Mouse (Mus musculus) ovary, adult 18-20 months (tissue): Measurements from ENCODE around the gene Map2k6.

Source experiments
- DNase-seq: peaks from one replicate; pipeline ENCODE4 v3.0.0; 2022; ENCODE audit warnings: low spot score, mixed read lengths

Gene Map2k6

DNA sequence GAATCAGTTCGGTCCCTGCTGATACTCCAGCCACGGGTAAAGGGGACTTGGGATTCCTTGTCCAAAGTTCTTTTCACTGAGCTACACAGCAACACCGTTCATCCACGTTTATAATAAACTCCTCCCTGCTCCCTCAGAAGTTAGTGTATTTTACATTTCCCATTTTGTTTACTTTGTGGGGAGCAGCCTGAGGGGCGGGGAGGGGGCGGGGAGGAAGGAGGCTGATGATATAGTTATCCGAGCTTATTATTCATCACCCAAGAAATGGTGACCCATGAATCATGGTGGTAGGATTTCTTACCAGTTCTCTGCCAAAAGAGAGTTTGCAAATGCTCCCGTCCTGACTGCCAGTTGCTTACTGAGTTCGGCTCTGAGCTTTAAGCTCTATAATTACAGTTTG lies 6.7 kb downstream of the Map2k6 start:
- DNase-seq, result no peak

DNA sequence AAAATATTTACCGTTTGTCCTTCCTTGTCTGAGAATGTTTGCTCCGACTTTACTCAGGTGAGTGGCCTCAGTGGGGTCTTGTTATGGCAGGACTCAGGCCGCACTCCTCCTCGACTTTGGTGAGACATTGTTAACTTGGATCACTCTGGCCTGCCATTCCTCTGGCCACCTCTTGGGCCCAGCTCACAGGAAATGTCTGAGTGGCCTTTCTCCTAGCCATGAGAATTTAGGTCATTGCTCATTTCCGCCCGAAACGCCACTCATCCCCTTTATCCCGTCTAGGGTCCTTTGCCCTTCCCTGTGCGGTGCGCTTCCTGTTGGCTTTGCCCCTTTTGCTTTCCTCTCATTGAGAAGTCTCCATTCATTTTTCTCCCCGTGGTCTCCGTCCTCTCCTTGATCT lies 10.2 kb downstream of the Map2k6 start:
- no peak for DNase-seq

DNA sequence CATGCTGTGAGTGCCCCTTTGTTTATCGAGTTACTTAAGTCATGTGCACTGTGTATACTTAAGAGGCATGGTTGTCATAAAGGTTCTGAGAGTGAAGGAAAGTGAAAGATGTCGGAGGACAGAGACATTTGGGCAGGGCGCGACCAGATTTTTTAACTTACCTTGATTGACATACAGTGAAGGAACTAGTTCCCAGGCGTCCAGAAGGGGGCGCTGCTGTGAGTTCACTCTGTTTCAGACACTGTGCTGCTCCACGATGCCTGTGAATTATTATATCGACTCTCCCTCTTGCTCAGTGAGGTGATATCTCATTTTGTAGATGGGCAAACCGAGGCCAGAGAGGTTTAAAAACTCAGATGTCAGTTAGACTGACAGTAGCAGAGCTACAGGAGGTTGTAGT lies 10.9 kb downstream of the Map2k6 start:
- no peak for DNase-seq

DNA sequence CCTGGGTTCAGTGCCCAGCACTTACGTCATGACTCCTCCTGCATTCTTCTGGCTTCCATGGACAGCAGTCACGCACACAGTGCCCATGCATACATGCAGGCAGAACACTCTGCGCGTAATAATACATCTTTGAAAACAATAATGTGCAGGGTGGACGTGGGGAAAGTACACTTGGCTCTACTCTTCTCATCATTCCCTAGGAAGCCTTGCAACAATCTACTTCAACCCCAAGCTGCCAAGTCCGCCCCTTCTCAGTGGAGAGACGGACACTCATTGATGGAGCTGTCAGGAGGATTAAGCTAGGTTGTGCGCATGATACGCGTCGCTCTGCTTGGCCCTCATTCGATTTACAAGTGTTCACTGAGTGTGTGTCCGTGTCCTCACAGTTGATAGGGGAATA lies 12.7 kb downstream of the Map2k6 start:
- no peak for DNase-seq

DNA sequence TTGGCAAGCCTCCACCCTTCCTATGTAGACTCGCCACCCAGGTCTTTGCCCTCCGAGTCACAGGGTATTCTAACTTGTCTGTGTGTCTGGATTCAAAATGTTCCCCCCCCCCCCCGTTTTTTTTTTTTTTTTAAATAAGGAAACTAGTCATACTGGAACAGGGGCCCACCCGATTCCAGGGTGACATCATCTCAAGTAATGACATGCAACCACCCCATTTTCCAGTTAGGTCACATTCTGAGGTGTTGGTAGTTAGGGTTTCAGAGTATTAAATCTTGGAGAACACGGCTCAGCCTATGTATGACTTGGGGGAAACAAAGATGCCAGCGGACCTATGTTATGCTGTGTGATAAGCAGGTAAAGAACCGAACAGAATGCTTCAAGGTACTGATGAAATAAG lies 15.3 kb downstream of the Map2k6 start:
- DNase-seq, result no peak

DNA sequence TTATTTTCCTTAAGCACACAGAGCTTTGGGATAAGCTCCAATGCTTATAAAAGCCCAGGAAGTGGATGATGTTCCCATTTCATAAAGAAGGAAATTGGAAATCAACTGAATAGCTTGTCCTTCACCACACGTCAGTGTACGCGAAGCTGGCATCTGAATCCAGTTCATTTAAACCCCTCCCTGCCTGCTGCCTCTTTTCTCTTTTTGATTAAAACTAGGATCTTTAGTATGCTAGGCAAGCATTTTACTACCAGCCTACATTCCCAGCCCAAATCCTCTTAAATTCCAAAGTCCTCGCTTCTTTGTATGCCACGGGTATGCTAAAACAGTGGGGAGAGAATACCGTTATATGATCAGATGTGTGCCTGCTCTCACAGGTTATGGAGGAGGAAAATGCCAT lies 17.8 kb downstream of the Map2k6 start:
- no peak for DNase-seq

DNA sequence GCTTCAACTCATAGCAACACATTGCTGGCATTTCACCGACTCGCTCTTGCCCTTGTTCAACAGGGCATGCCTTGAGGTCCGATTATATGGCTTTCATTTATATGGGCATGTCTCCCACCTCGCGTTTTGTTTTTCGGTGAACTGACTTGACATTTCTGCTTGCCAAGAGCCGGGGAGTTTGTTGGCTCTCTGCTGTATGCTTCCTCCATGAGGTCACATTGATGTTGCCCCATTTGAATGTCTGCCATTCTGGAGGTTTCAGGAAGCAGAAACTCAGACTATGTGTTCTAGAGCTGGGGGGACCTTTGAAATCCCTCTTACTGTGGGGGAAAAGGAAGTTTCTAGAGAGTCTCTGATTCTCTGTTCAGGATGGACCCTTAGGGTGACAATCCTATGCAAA lies 21.5 kb downstream of the Map2k6 start:
- DNase-seq, result no peak

DNA sequence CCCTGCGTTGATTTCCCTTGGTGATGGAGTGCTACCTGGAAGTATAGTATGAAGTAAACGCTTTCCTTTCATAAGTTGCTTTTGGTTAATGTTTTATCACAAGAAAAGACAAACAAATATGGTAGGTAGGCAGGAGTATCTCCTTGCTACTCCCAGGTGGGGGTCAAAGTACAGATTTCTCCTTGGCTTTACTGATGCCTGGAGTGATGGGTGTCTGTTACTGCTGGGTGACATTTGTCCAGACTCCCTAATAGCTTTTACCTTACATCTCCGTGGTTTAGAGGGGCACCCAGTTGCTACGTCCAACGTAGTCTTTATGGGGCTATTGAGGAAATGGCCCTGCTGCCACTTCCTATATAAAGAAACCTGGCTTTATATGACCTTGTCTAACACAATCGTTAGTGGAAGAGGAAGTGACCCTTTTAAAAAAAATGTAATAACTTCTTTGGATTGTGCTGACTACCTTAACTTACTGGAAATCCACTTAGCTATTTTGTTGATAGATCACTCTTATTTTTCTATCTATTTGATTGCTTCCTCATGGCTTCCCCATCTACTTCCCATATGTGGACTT lies 27.7 kb downstream of the Map2k6 start:
- no peak for DNase-seq

DNA sequence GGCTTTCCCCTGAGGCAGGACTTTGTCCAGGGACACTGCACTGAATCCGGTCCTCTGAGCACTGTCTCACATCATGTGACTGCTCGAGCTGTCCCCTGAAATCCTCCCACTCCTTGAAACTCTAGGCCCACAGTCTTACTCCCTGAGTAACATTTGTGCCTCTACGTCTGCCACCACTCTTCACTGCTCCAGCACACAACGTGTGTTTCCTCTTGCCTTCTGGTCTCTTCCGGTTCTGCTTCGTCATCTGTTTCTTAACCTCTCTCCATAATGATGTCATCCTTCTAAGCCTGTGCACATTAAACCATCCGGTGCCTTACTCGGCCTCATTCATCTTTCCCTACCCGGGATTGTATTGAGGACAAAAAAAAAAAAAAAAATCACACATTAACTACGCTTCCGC lies 28.2 kb downstream of the Map2k6 start:
- DNase-seq, result no peak

DNA sequence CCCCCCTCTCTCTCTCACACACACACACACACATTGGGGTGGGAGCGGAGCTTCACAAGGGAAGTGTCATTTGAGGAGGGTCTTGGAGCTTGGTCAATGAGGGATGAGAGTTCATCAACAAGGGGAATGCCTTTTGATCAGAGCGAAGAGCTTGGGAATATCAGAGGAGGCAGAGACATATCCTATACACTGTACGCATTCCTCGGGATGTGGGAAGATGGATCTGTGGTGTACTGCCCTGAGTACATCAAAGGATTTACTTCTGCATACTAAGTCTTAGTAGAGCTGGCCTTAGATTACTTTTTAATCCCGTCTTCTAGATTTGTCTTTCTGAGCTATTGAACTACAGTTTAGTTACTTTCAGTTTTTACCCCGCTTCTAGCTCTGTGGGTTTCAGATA lies 30.1 kb downstream of the Map2k6 start:
- no peak for DNase-seq

DNA sequence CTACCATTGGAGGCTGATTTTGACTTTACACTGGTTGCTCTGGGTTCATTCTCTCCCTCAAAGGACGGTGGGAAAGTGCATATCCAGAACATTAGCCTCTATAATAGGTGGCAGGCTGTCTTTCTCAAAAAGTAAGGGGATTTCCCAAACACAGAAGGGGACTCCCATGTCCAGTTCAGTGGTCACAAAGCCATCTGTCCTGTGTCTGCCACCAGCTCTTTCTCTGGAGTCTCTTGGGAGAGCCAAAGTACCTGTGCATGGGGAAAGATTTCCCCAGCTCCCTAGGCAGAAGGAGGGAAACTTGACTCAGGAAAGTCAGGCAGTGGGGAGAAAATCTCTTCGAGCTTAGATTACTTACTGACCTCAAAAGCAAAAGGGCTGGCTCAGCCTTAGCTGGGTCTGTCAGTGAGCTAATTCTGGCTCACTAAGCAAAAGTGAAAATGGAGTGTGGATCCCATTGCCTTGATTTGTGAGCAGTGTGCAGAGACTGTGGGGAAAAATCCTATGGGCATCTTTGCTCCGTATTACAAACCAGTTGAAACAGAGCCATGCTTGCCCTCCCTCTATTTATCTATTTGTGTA lies 31.0 kb downstream of the Map2k6 start:
- no peak for DNase-seq

DNA sequence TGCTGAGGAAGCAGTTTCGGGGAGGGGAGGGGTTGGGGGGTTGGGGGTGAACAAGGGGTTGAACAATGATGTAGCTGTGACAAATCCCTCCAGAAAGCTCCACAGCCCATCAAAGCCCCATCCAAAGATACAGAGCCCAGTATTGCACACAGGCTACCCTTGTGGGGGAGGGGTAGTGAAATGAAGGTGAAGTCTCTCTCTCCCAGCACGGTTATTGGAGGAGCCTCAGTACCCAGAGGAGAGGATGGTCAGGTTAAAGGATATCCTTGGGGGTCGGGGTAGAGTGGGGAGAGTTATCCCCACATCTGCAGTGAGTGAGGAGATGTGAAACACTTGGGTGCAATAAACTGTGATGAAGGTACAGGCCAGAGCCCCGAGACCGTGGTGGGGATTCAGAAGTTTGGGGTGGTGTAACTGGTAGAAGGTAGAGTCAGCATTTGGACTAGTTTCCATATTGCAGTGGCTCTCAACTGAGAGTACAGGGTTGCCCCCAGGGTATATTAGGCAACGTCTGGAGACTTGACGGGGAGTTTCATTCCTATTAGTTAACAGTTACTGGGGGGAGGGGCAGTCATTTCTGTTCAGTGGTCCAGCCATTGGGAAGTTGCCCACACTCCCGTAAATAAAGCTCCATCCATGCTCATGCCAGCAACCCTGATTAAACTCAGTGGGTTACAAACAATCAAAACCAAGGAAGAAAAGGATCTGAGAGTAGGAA lies 37.1 kb downstream of the Map2k6 start:
- DNase-seq, result no peak

DNA sequence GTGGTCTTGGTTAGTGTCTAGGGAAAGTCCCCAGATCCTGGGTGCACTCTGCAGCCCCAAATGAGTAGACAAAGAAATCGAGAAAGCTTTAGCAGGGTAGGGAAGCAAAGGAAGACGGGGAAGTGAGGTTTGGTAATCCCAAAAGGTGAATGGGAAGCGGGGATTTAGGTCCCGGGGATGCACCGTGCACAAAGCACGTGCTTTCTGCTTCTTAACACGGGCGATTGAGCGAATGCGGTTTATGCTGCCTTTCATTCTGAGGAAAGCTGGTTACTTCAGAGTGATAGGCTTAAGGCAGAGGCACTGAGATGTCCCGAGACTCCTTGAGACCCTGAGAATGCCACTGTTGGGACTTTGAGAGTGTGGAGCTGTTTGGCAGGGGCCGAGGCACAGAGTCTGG lies 38.1 kb downstream of the Map2k6 start:
- no peak for DNase-seq

DNA sequence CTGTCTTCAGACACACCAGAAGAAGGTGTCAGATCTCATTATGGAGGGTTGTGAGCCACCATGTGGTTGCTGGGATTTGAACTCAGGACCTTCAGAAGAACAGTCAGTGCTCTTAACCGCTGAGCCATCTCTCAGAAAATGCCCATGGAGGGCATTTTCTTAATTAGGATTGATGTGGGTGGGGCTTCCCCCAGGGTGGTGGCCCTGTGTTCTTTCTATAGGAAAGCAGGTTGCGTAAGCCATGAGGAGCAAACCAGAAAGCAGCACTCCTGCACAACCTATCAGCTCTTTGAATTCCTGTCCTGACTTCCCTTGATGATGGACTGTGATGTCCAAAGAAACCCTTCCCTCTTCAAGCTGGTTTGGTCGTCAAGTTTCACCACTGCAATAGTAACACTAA lies 39.2 kb downstream of the Map2k6 start:
- no peak for DNase-seq

DNA sequence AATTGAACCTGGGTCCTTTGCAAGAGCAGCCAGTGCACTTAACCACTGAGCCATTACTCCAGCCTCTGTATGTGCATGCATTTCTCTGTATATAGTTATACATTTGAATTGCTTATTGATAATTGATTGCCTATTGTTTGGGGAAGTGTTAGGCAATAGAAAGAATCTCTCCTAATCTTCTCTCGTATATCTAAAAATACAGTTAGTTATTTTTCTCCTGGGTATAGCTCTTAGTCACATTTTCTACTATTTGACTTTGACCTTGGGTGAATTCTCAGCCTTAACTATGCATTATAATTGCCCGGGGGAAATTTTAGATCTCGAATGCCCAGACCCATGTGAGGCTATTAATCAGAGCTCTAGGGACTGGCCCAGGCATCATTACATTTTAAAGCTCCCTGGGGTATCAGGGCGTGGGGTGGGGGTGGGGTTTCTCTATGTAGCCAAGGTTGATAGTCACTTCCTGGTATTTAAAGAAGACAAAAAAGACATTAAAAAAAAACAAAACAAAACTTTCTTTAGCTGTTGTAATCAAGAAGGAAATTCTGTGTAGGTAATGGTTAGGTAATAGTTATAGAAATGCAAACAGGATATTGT lies 39.9 kb downstream of the Map2k6 start:
- DNase-seq, result no peak

DNA sequence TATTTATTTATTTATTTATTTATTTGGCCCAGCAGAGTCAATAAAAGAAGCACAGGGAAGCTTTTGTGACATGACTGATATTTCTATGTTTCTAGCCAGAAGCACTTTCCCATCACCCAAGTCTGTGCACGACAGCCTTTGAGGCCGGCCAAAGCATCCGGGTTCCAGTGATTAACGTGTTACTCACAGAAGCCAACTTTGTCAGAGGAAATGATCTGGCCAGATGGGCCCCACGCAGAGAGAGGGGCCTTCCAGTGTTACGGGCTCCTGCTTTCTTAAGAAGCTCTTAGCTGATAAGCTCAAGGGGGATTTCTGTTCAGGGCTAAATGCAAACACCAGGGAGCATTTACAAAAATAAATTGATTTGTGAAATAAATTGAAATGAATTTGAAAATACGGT lies 40.4 kb downstream of the Map2k6 start:
- no peak for DNase-seq

DNA sequence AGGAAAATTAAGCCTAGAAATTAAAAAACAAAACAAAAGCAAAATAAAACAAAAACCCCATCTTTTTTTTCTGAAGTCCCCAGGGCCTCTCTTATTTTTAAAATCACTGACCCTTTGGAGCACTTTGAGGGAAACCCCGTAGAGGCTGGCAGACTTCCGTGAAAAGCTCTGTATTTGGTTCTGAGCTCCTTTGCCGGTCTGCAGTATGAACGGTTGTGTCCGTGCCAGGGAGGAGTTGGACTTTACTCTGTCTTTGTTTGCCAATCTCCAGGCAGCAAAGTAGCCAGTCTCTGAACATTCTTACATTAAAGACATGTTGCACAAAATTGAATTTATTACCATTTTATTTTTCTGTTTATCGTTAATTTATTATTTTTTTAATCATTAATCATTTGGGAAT lies 45.7 kb downstream of the Map2k6 start:
- no peak for DNase-seq

DNA sequence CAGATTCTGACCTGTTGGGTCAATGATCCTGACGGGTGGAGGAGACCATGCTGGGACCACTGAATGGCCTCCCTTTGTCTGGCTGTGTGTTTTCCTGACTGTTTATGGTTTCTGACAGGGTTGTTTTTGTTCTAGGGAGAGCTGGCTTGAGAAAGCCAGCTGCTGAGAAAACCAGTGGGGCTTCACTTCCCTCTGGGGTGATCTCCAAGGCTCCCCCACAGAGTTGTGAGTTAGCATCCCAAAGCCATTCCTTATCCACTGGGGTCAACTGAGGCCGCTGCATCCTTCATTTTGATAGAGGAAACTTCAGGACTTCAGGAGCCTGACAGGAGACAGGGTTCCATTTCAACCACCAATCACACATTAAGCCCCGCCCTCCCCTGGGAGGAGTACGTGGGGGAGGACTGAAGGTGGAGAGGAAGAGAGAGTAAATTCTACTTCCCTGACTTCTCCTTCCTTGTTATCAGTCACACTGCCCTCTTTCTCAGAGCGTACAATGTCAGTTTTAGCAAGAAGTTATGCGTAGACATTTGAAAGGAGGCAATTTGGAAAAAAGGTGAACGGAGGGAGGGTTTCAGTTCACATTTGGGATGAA lies 49.3 kb downstream of the Map2k6 start:
- peak; percentile 35 for DNase-seq

DNA sequence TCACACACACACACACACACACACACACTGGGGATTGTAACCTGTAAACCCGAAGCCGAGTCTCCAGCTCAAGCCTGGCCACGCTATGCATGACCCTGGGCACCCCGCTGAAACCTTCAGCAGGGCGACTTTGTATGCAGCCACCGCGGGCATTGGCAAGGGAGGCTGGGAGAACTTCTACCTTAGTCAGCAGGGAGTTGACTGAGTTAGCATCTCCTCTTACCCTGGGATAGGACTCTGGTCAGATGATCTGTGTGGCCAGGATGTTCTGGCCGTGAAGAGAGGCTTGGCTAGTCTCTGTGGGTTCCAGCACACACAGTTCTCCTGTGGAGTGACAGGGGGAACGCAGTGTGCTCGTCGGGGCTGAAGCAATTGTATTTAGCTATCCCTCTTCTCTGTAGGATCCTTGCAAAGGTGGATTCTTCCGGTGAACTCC lies 49.8 kb downstream of the Map2k6 start:
- no peak for DNase-seq

DNA sequence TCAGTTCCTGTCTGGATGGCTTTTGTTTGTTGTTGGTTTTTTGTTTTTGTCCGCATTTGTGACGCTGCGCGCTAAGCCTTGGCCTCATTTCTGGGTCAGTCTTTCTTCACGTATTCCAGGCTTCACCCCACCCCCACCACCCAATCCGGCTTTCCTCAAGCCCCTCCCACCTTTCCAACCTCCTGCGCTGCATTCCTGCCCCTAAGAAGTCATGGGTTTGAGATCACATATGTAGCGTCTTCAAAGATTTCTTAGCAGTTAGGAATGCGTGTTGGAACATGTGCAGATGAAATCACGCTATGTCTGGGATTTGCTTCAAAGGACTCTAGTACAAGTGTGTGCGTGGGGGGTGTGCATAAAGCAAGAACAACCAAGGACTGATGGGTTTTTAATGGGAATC lies 50.3 kb downstream of the Map2k6 start:
- DNase-seq, result no peak

DNA sequence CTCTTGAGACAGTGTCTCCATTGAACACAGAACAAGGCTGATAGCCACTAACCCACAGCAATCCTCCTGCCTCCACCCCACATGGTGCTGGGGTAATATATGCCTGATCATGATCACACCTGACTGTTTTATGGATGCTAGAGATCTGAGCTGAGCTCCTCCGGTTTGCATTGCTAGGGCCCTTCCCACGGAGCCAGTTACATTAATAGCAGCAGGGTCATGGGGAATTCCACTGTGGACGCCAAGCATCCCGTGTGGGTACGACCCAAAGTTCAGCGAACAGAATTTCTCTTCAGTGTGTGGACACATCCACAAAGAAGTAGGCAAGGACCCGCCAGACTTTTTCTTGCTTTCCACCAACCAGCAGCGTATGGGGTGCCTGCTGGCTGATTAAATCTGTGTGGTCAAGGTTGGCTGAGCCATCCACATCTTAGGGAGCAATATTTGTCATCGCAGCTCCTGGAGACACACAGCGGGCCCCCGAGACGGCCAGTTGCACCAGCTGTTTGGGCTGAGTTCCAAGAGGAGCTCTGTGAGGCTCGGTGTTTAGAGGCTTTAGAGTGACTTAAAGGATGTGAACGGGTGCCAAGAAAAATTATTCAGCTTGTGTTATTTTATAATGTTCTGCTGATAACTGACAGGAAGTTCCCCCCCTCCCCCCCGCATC lies 51.3 kb downstream of the Map2k6 start:
- no peak for DNase-seq

DNA sequence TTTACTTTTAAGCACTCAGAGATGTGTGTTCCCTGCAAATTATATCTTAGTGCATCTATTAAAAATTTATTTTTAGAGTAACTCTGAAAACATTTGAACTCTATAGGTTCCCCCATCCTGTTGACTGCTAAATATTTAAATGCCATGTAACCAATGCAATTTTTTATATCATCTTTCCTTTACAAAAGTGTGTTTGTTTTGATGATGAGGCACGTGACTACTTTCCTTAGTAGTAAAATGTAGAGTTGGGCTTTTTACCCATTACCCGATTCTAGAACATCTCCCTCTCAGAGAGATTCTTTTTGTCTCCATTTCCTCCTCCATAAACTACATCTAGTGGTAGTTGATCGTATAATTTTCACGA lies 51.8 kb downstream of the Map2k6 start:
- DNase-seq, result no peak

DNA sequence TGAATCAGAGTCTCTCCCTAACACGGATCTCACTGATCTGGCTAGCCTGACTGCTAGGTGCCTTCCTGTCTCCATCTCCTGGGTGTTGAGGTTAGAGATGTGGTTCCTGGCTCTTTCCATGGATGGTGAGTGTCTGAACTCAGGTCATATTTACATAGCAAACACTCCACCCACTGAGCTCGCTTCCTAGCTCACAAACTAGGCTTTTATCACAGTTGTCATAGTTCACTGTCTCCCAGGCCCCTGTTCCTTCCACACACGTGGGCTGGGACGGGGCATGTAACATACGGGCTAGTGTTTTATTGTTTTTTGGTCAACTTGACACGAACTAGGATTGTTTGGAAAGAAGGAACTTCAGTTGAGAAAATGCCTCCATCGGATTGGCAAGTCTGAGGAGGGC lies 52.7 kb downstream of the Map2k6 start:
- no peak for DNase-seq
